Mouse (Mus musculus): Measurements from ENCODE around the gene Angptl4. TPM values are rescaled to one million over a fixed set of nuclear protein-coding genes. Genes with fewer than 3 reads are reported as not detected.
"Not testable (repeated sequence)": the region's sequence is repeated elsewhere in the genome, so short reads cannot be mapped to it uniquely, and the experiment has no call there.

Gene Angptl4
- total RNA-seq (2021): 10 to 100 TPM in 1 of 2 experiments, 1 to 10 TPM in 1; 9.6 to 25.8 TPM
- long read RNA-seq, experiment 1, transcript Angptl4-201 (7 exons, 3,308 nt): major isoform, 35 of 37 reads
- long read RNA-seq, experiment 1, partial matches to known transcripts: 2 of 37 reads
- long read RNA-seq, experiment 1, other reads (novel, unspliced or antisense): 0 of 37 reads
- long read RNA-seq, experiment 2, transcript Angptl4-201 (7 exons, 3,308 nt): major isoform, 27 of 29 reads
- long read RNA-seq, experiment 2, partial matches to known transcripts: 2 of 29 reads
- long read RNA-seq, experiment 2, other reads (novel, unspliced or antisense): 0 of 29 reads

DNA sequence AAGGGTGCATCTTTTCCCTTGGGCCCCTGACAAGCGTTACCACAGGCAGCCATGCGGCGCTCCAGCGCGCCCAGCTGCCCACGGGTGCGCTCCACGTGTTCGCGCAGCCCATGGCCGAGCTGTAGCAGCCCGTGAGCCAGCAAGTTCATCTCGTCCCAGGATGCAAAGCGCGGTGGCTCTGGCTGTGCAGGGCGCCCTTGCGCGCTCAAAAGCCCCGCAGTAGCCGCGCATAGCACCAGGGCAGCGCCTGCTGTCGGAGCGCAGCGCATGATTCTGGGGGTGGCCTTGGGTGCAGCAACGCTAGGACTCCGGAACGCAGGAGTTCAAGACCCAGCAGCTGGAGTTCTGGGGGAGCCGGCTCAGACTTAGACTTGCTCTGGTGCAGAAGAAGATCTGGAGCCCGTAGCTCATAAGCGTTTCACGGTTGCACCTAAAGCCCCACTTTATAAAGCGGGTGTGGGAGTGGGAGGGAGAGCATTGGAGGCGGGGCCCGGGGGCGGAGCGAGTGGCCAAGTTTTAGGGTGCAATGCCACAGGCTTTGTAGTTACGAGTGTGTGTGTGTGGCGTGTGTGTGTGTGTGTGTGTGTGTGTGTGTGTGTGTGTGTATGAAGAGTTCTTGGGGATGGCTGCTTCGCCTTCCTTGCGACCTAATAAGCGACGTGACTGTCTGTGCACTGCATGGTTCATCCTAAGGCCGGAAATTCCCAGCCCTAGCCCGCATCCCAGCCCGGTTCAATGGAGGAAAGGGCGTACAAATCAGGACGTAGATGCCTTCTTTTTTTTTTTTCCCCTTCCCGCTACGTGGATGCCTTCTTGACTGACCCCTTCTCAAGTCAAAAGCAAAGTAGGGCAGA is at the start of gene Angptl4:
Gene Angptl4, minus strand, starts transcription at position 707 of the 854 bp plus-strand sequence.
- intact Hi-C loops (cut with DNase I; ENCODE audit: low total_unique reads): no loop called here
- DNase-seq: peak; percentile 83

DNA sequence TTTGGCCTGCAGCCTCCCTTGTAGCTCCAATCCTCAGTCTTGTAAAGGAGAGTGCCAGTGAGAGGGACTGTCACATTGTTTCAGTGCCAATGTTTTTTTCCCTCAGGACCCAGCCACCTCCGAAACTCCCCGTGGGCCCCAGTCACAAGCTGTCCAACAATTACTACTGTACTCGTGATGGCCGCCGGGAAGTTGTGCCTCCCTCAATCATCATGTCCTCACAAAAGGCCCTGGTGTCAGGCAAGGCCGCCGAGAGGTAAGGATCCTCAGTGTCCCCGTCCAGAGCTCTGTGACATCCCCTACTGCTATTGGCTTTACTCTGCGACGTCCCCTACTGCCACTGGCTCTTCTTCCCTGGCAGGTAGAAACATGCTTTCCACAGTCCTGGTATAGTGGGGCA is 47.9 kb upstream of the Angptl4 start:
- intact Hi-C loops (cut with DNase I; ENCODE audit: low total_unique reads): no loop called here
- no peak for DNase-seq

DNA sequence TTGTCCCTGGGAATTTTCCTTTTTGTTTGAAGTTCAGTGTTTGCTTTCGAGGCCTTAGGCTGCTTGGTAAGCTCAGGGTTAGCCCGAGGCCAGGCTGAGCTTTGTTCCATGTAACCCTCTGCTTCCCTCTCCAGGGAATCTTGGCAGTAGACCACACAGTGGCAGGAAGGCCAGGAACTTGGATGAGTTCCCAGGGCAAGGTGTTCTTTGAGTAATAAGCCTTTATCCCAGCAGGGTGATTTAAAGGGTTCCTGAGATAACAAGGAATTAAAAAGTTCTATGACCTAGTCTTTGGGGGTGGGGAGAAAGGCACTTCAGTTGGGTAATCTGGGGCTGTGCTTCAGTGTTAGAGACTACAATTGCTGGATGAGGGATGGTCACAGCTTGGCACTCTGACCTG is 47.3 kb upstream of the Angptl4 start:
- intact Hi-C loops (cut with DNase I; ENCODE audit: low total_unique reads): no loop called here
- no peak for DNase-seq

DNA sequence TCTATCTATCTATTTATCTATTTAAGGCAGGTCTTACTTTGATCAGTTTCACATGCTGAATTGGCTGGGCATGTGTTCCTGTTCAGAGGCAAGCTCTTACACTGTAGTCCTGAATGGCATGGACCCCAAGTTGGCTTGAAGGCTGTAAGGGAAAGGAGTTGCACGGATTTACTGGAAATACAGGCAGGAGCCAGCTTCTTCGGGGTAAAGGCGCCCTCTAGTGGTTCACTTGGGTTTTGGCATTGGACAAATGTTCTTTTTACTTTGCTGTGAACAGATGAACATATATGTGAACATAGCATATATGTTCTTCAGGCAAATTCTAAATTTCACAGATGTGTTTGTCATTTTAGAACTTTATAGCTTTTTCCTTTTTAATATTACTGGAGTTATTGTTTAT is 45.2 kb upstream of the Angptl4 start:
- DNase-seq: peak; percentile 67
- intact Hi-C loops (cut with DNase I; ENCODE audit: low total_unique reads): no loop called here

DNA sequence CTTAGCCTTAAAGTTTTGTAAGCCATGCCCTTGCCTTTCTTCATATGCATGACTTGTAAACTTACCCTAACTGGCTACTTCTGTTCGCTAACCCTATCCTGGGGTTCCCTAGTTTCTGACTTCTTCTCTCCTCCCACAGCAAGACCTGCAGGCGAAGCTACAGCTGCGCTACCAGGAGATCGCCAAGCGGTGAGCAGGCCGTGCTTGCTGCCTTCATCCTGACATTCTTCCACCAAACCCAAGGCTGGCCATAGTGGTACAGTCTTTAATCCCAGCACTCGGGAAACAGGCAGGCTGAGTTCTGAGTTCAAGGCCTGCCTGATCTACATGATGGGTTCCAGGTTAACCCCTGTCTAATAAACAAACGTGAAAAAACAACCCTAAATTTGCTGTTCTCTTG is 43.8 kb upstream of the Angptl4 start:
- intact Hi-C loops (cut with DNase I; ENCODE audit: low total_unique reads): no loop called here
- no peak for DNase-seq

DNA sequence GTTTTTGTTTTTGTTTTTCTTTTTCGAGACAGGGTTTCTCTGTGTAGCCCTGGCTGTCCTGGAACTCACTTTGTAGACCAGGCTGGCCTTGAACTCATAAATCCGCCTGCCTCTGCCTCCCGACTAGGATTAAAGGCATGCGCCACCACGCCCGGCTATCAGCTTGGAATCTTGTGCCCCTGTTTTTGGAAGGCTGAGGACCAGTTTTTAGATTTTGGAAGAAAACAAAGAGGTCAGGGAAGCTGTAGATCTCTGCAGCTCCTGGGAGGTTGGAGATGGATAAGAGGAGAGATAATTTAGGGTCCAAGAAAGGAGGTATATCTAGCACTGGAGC is 43.3 kb upstream of the Angptl4 start:
- DNase-seq; intact Hi-C loops (cut with DNase I; ENCODE audit: low total_unique reads): not testable (repeated sequence)

DNA sequence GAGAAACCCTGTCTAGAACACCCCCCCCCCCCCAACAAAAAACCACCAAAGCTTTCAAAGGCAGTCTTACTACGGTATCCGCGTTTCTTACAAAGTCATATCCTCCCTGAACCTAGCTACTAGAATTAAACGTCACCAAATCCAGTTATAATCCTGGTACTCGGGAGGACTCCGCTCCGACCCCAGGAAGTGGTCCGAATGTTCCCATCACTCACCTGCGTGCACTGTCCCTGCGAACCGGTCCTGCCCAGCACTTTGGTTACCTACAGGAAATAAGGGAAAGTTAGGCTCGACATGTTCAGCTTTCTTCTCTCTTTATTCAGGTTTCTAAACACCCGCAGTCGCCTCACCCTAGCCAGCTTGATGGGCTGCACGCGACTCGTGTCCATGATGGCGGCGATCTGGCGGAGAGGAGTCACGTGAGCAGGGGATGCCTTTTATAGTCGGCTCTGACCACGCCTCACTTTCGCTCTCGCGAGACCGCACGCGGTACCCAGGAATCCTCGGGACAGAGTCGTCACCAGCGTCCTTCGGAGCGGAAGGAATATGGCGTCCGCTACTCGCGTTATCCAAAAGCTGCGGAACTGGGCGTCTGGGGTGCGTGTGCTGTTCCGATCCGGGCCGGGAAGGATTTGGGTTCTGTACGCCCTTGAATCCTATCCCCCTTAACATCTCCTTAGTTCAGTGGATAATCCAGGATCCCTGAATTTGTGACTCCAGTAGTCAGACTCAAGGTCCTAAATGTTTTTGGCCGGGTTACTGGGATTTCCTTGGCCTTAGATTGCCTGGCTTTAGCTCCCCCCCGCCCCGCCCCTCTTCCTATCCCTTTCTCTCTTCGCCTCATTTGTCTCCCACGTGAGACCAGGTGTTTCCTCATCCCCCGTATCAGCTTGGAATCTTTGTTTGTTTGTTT is 42.7 kb upstream of the Angptl4 start, which contains the start of the genes Rps28 and Ndufa7:
Gene Rps28, minus strand, starts transcription at position 479 of the 913 bp plus-strand sequence.
Gene Ndufa7, plus strand, starts transcription at position 489 of the 913 bp plus-strand sequence.
- intact Hi-C loops (cut with DNase I; ENCODE audit: low total_unique reads): no loop called here
- peak; percentile 96 for DNase-seq

DNA sequence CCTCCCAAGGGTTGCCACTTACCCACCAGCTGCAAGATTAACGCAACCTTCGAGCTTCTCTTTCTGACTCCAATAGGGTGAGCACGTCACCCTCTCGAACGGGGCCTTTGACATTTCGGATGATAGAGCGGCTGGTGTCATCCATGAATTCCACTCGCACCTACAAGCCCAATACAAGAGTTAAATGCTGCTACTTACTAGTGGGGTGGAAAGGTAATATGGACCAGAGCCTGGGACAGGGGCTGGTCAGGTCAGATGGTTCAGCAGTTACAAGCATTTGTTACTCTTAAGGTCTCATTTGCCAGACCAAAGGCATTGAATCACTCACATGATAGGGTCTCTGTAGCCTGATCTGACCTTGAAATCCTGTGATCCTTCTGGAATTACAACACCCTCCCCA is 41.5 kb upstream of the Angptl4 start:
- intact Hi-C loops (cut with DNase I; ENCODE audit: low total_unique reads); DNase-seq: not testable (repeated sequence)

DNA sequence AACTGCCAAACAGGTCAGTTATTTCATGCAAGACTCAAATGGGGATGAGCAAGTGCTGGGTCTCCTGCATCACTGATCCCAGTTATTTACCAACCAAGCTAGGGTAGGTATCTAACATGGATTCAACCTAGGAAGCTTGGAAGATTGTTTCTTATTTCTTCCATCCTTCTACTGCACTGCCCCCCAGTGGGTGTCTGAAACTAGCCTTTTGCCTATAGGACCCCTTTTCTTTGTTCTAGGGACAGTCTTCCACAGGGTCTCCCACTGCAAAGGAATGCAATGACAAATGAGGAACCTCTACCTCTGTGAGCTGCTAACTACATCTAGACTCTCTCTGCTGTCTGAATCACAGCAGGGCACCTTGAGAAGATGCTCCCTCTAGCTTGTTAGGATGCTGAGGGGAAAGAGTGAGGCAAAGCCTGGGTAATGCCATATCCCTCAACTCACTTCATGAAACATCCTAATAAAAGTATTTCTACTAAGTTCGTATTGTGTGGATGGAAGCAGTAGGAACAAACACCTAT is 40.9 kb upstream of the Angptl4 start:
- no peak for DNase-seq
- intact Hi-C loops (cut with DNase I; ENCODE audit: low total_unique reads): no loop called here

DNA sequence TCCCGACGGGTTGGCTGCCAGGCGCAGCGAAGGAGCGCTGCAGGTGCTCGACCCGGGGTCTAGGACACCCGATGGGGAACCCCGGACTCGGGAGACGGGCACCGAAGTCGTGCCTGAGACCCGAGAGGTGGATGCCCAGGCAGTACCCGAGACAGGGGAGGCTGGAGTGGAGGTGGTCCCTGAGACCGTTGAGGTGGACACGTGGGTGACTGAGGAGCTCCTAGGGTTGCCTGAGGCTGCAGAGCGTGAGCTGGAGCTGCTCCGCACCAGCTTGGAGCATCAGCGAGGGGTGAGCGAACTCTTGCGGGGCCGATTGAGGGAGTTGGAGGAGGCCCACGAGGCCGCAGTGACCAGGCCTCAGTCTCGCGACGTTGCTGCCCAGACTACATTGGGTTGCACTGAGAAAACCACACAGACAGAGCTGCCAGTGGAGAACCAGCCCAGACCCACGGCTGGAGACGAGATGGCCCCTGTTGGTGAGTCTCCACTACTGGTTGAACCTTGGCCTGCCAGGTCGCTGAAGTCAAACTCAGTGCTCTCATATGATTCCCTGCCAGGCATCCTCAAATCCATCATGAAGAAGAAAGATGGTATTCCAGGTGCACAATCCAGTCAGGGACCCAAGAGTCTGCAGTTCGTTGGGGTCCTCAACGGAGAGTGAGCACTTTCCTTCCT is 36.5 kb upstream of the Angptl4 start:
- DNase-seq: no peak
- intact Hi-C loops (cut with DNase I; ENCODE audit: low total_unique reads): no loop called here

DNA sequence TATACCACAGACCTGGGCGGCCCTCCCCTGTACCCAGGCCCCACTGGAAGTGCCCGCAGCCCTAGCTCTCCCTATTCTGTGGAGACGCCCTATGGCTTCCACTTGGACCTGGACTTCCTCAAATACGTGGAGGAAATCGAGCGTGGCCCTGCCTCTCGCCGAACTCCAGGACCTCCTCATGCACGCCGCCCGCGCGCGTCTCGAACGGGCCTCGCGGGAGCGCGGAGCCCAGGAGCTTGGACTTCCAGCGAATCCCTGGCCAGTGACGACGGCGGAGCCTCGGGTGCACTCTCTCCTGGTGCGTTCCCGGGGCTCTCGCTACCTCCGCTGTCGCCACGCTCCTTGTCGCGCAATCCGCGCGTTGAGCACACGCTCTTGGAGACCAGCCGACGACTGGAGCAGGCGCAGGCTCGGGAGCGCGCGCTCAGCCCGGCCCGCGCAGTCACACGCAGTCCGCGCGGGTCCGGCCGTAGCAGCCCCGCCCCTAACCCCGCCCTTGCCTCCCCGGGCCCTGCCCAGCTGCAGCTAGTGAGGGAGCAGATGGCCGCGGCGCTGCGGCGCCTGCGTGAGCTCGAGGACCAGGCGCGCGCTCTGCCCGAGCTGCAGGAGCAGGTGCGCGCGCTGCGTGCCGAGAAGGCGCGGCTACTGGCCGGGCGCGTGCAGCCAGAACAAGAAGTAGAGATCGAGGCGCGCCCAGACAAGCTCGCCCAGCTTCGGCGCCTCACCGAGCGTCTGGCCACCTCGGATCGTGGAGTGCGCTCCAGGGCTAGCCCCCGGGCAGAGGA is 35.7 kb upstream of the Angptl4 start:
- intact Hi-C loops (cut with DNase I; ENCODE audit: low total_unique reads): no loop called here

DNA sequence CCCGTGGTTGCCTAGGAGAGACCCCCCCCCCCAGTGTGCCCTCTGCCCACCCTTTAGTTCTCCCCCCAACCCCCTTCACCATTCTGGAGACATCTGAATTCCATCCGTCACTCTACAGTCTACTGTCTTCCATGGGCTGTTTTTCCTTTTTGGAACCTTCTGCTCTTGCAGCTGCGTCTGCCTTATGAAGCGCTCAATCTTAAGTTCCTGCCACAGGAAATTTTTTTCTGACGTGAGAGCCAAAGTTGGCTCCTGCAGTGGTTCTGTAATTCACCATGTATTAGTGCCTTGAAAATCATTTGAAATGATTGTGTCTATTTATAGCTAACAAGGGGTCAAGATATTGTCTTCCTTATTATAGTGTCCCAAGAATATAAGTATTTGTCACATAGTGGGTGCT is 35.0 kb upstream of the Angptl4 start:
- DNase-seq: no peak
- intact Hi-C loops (cut with DNase I; ENCODE audit: low total_unique reads): no loop called here

More for the DNA sequence above, 35.7 kb upstream of the Angptl4 start:
- peak; percentile 91 for DNase-seq

DNA sequence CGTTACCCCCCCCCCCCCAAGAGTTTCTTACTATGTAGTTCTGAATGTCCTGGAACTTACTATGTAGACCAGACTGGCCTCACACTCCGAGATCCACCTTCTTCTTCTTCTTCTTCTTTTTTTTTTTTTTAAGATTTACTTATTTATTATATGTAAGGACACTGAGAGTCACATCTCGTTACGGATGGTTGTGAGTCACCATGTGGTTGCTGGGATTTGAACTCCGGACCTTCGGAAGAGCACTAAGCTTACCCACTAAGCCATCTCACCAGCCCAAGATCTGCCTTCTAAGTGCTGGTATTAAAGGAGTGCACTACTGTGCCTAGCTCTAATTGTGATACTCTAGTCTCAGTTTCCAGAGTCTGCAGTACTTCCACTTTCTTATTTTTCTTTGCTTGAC is 33.8 kb upstream of the Angptl4 start:
- intact Hi-C loops (cut with DNase I; ENCODE audit: low total_unique reads): no loop called here
- DNase-seq: no peak

DNA sequence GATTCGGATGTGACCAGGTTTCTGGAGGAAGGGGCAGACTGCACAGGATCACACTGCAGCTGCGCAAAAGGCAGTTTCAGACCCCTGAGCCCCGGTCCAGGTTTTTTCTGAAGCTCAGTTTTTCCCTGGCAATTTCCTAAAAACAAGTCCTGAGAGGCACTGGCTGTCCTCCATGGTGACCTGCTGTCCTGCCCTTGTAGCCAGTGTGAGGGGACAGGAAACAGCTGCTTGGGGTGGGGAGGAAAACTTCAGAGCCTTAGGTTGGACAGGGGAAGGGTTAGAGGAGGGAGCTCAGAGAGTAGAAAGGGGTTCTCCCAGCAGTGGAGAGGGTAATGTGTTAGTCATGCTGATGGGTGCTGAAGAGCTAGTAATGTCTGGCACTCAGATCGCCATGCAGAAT is 31.4 kb upstream of the Angptl4 start:
- intact Hi-C loops (cut with DNase I; ENCODE audit: low total_unique reads): no loop called here
- DNase-seq: no peak

DNA sequence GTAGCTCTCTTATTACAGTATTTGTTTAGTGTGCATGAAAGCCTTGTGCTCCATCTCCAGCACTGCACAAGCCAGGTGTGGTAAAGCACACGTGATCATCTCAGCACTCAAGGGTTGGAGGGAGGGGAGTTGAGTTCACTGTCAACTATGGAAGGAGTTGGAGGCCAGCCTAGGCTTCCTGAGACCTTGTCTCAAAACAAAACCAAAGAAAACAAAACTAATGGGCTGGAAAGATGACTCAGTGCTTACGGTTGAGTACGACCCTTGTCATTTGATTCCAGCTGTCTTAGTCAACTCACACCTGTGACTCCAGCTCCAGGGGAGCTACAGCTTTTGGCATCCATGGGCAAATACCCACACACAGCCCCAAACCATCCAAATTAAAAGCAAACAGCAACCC is 30.8 kb upstream of the Angptl4 start:
- no peak for DNase-seq
- intact Hi-C loops (cut with DNase I; ENCODE audit: low total_unique reads): no loop called here

DNA sequence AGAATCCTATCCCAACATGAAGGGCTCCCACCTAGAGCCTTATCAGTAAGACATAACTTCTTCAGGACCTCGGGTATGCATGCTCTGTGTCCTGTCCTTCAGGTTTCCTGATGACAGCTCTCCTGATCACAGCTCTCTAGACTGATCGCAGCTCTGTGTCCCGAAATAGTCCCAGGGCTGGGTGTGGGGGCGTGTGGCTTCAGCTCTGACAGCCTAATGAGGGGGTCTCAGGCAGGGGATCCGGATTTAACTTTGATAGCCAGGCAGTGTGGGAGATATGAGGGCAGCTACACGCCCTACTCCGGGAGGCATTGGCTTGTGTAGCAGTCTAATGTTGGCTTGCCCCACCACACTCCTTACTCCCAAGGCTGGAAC is 29.5 kb upstream of the Angptl4 start:
- intact Hi-C loops (cut with DNase I; ENCODE audit: low total_unique reads): no loop called here

DNA sequence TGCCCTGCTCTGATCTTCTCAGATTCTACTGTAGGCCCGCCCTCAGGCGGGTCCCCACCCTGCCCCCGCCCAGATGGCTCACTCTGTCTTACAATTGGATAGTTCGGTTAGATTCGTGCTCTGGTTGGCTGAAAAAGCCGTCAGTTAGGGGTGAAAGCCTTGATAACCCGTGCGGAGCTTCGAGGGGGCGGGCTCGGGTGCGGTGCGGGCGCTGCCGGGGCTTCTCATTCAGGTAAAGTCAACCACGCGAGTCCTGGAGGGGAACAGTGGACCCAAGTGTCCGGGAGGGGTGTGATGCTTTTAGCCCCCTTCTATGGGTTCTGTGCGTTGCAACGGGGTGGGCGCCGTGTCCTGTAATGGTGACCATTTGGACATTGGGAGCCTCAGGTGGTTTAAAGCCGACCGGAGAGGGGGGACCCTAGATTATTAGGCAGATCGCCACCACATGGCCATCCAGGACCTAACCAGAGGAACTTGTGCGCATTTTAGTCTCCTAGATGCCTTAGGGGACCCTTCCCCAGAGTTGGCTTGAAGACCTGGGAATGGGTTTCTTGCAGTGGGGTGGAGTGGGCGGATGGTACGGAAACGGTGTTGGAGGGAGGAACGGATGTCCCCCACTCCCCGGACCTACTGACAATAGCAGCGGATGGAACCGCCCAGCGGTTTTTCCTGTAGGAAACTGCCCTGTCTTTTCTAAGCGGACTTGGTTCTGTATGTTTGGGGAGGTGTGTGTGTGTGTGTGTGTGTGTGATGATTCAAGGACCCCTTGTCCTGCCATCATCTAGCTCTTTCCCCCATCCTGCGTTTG is 28.9 kb upstream of the Angptl4 start, which contains the start of gene Kank3:
Gene Kank3, plus strand, starts transcription at position 186 of the 808 bp plus-strand sequence.
- intact Hi-C loops (cut with DNase I; ENCODE audit: low total_unique reads): no loop called here
- peak; percentile 93 for DNase-seq

More for the DNA sequence above, 29.5 kb upstream of the Angptl4 start:
- DNase-seq: no peak

Measured in gastrocnemius, postnatal 14 days (tissue).